Mouse (Mus musculus) stomach, postnatal 0 days (tissue): Measurements from ENCODE around the gene Ntm.

Experiments
- CTCF ChIP-seq: IDR thresholded peaks from 2 replicates; pipeline ENCODE4 v1.5.1; 2016; ENCODE audit warnings: antibody characterized with exemption, low read depth, mild to moderate bottlenecking, moderate library complexity
- EP300 ChIP-seq: optimal IDR thresholded peaks from 2 replicates; pipeline ENCODE3; 2016; ENCODE audit warnings: antibody characterized with exemption

GRCm38 (mm10) chr9:29661468-29662145 lies 301.3 kb downstream of the Ntm start:
- peak; percentile 94 for TF ChIP-seq CTCF
- TF ChIP-seq EP300: no peak
